Mouse (Mus musculus): ENCODE measurements at regions not wholly inside any gene's neighbourhood (a gene's known extent, or its start where the extent isn't known, plus 50 kb on each side); places are given as distances from the start of the nearest gene placed in this dataset.

DNA sequence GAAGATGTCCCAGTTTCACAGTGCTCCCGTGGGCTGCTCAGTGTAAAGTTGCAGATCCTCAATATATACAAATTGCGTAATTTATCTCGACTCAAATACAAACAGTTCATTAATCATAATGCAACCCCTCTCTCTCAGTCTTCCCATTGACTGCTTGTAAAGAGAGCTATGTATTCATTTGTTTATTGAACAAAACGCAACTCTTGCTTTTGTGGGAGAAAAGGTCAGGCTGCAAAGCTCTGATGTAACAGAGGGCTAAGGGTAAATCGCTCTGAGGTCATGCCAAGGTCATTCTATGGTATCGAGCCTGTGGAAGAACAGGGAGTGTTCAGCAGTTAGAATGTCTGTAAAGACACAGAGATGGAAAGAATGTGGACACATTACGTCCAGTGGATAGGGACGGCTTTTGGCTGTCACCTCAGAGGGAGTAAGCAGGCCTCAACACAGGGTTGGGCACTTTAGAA, 160.0 kb upstream of the Rnaseh2b start:
- TF ChIP-seq CTCF (IDR thresholded peaks at IDR 0.05; ENCODE audit: borderline replicate concordance, extremely low read depth, insufficient read depth, insufficient read length), result no peak
- TF ChIP-seq POLR2A (IDR thresholded peaks at IDR 0.05; ENCODE audit: borderline replicate concordance, extremely low read depth, insufficient read depth, insufficient read length, poor library complexity, severe bottlenecking), result no peak

Measured in brain, embryonic 14.5 days (tissue).